Mouse (Mus musculus) kidney, adult 2 months (tissue): ENCODE measurements at regions not wholly inside any gene's neighbourhood (a gene's known extent, or its start where the extent isn't known, plus 50 kb on each side); places are given as distances from the start of the nearest gene placed in this dataset.

Source experiments
- DNase-seq: peaks from one replicate; pipeline ENCODE4 v3.0.0; 2021
- H3K27ac ChIP-seq: fragments of 200-500 bp; 2 replicates; pipeline ENCODE4 v1.5.1; 2012; ENCODE audit warnings: low read depth, low read length, control low read depth, inconsistent platforms; ENCODE audit not compliant: insufficient read depth
- H3K27me3 ChIP-seq: fragments of 200-500 bp; replicated peaks from 2 replicates; pipeline ENCODE4 v1.6.1; 2012; ENCODE audit warnings: mild to moderate bottlenecking, moderate library complexity, low read length, inconsistent platforms; ENCODE audit not compliant: control insufficient read depth, insufficient read depth
- H3K36me3 ChIP-seq: fragments of 200-500 bp; 2 replicates; pipeline ENCODE4 v1.6.1; 2012; ENCODE audit warnings: mild to moderate bottlenecking, moderate library complexity, low read length, inconsistent platforms; ENCODE audit not compliant: control insufficient read depth, insufficient read depth
- H3K4me1 ChIP-seq: fragments of 200-500 bp; 2 replicates; pipeline ENCODE4 v1.6.1; 2011; ENCODE audit warnings: low read length; ENCODE audit not compliant: control insufficient read depth, insufficient read depth
- H3K4me3 ChIP-seq: fragments of 200-500 bp; 2 replicates; pipeline ENCODE4 v1.5.1; 2011; ENCODE audit warnings: mild to moderate bottlenecking, low read depth, low read length, control low read depth; ENCODE audit not compliant: insufficient read depth
- CTCF ChIP-seq: fragments of 200-500 bp; conservative IDR thresholded peaks from 2 replicates; pipeline ENCODE4 v1.5.1; 2011; ENCODE audit warnings: low read depth, mild to moderate bottlenecking, control low read depth, low read length, moderate library complexity, mixed read lengths; ENCODE audit not compliant: insufficient read depth, insufficient read length
- POLR2A ChIP-seq: fragments of 200-500 bp; IDR thresholded peaks from one replicate; pipeline ENCODE4 v1.6.1; 2011; ENCODE audit warnings: low read depth, low read length, control low read depth
- WGBS: fragments of 180-500 bp; shearing (Covaris S2); methylation state at CpG from one replicate; pipeline ENCODE4 v1.1.7; 2018; 5-methylcytosine and 5-hydroxymethylcytosine counted together

- 77% methylated on average over 9 of the region's 9 CpGs for WGBS
- no peaks in the 10 kb centered on the region for H3K4me1 ChIP-seq
These were observed 543.5 kb upstream of the Nrp1 start for GRCm38 (mm10) chr8:127814785-127815523.

GRCm38 (mm10) chr8:127820741-127821170 lies 537.6 kb upstream of the Nrp1 start:
- 53% methylated on average over 1 of the region's 1 CpGs for WGBS
- Histone ChIP-seq H3K27me3 (no peaks in the 10 kb centered on the region), H3K4me1 (no peaks in the 10 kb centered on the region), H3K27ac (no peak overlapping the region), H3K4me3 (no peak overlapping the region), H3K36me3 (no peaks in the 10 kb centered on the region)
- TF ChIP-seq CTCF = no peak
- no peak for TF ChIP-seq POLR2A
- DNase-seq = no peak

More at GRCm38 (mm10) chr8:127814785-127815523, 543.5 kb upstream of the Nrp1 start:
- H3K4me3 ChIP-seq = no peak overlapping the region
- no peak for DNase-seq
- H3K27me3 ChIP-seq = no peaks in the 10 kb centered on the region
- H3K27ac ChIP-seq = no peak overlapping the region
- H3K36me3 ChIP-seq = no peaks in the 10 kb centered on the region
- TF ChIP-seq CTCF (no peak), POLR2A (no peak)

DNA sequence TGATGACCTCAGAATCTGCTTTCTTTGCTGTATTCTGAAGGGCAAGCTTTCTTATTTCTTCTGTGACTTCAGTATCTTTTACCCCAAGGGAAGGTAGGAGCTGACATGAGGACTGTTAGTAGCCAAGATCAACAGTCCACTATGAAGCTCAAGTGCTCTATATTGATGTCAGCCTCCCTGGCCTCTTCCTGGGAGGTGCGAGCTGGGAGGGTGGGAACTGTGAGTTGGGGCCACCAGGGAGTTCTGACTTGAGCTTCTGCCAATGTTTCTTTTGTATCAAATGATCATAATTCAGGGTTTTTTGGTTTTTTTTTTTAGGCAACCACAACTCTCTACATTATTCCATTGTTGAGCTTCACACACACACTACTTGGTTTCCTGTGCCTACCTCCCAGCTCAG lies 536.8 kb upstream of the Nrp1 start:
- H3K27me3 ChIP-seq = no peaks in the 10 kb centered on the region
- DNase-seq = peak; percentile 22

DNA sequence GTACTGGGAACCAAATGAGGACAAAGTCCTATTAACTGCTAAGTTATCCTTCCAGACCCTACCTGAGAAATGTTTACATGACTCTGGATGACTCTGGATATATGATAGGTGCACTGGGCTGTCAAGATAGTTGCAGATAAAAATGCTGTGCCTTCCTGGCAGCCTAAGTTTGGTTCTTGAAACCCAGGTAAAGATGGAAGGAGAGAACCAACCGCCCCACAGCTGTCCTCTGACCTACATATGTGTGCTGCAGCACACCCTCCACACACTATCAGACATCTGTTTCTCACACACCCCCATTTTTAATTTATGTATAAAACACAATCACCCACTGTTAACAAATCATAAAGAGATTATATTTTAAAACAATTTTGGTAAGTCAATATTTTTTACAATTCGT lies 533.4 kb upstream of the Nrp1 start:
- no peak overlapping the region for H3K4me3 ChIP-seq
- H3K27me3 ChIP-seq = no peaks in the 10 kb centered on the region
- TF ChIP-seq POLR2A (no peak), CTCF (no peak)
- DNase-seq = no peak
- H3K36me3 ChIP-seq = no peaks in the 10 kb centered on the region
- WGBS = 91% methylated on average over 2 of the region's 2 CpGs
- H3K27ac ChIP-seq = no peak overlapping the region
- no peaks in the 10 kb centered on the region for H3K4me1 ChIP-seq

More for the DNA sequence above, 536.8 kb upstream of the Nrp1 start:
- Histone ChIP-seq H3K27ac (no peak overlapping the region), H3K4me3 (no peak overlapping the region), H3K4me1 (no peaks in the 10 kb centered on the region), H3K36me3 (no peaks in the 10 kb centered on the region)
- 66% methylated on average over 1 of the region's 1 CpGs for WGBS
- TF ChIP-seq POLR2A = no peak
- no peak for TF ChIP-seq CTCF

DNA sequence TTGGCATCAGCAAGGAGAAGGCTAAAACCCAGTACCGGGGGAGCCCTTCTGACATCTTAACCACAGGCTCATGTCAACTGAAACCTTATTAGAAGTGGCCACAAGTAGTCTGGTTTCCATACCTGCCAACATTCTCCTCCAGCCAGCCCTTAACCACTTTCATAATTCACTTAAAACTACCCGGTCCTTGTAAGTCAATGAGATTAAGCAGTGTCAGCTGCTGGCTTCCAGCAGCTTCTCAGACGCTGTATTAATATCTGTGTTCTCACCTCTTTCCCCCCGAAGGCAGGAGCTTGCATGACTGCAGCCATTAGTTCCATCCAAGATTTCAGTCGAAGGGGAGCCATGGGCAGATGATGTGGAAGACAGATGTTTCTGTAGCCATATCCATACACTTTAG lies 530.6 kb upstream of the Nrp1 start:
- Histone ChIP-seq H3K27ac (no peak overlapping the region), H3K27me3 (no peaks in the 10 kb centered on the region), H3K4me1 (no peaks in the 10 kb centered on the region), H3K4me3 (no peak overlapping the region), H3K36me3 (no peaks in the 10 kb centered on the region)
- TF ChIP-seq CTCF (no peak), POLR2A (no peak)
- WGBS = 83% methylated on average over 5 of the region's 5 CpGs
- no peak for DNase-seq

- WGBS = 92% methylated on average over 1 of the region's 1 CpGs
- no peak for DNase-seq
- H3K4me1 ChIP-seq = no peaks in the 10 kb centered on the region
- no peaks in the 10 kb centered on the region for H3K36me3 ChIP-seq
- H3K27ac ChIP-seq = no peak overlapping the region
- TF ChIP-seq POLR2A (no peak), CTCF (no peak)
- H3K27me3 ChIP-seq = no peaks in the 10 kb centered on the region
- H3K4me3 ChIP-seq = no peak overlapping the region
These were observed 528.7 kb upstream of the Nrp1 start for GRCm38 (mm10) chr8:127829659-127830058.

GRCm38 (mm10) chr8:127834006-127834405 lies 524.4 kb upstream of the Nrp1 start:
- DNase-seq = no peak
- Histone ChIP-seq H3K27me3 (no peaks in the 10 kb centered on the region), H3K27ac (no peak overlapping the region), H3K4me3 (no peak overlapping the region), H3K4me1 (no peaks in the 10 kb centered on the region), H3K36me3 (no peaks in the 10 kb centered on the region)
- 71% methylated on average over 3 of the region's 3 CpGs for WGBS
- TF ChIP-seq CTCF (no peak), POLR2A (no peak)

- WGBS = 85% methylated on average over 6 of the region's 6 CpGs
- peak; percentile 17 for DNase-seq
- Histone ChIP-seq H3K27ac (no peak overlapping the region), H3K36me3 (no peaks in the 10 kb centered on the region), H3K4me1 (no peaks in the 10 kb centered on the region), H3K4me3 (no peak overlapping the region), H3K27me3 (no peaks in the 10 kb centered on the region)
- TF ChIP-seq POLR2A = no peak
- no peak for TF ChIP-seq CTCF
These were observed 521.8 kb upstream of the Nrp1 start for GRCm38 (mm10) chr8:127836410-127837206.
